Mouse (Mus musculus) yolk sac, embryonic 10.5 days (tissue): ENCODE results near the gene Rps27.

ENCODE experiments used
- DNase-seq: peaks from one replicate; pipeline ENCODE4 v3.0.0-alpha.2; 2017; ENCODE audit warnings: low spot score

Rps27 gene

DNA sequence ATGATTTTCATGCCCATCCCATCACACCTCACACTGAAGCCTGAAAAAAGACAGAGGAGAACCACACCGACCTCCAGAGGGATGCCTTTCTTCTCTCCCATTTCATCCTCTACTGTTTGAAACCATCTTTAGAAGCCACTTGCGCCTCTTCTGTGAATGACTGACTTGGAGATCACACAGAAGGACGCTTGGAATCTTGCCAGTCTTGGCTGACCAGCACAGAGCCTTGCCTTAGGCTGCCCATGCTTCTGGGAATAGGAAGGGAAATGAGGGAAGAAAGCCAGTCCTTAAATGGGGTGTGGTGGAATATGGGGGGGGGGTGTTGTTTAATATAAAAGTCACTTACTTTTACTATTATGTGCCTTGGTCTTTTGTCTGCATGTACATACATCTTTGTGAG lies 29.9 kb downstream of the Rps27 start:
- DNase-seq: no peak

DNA sequence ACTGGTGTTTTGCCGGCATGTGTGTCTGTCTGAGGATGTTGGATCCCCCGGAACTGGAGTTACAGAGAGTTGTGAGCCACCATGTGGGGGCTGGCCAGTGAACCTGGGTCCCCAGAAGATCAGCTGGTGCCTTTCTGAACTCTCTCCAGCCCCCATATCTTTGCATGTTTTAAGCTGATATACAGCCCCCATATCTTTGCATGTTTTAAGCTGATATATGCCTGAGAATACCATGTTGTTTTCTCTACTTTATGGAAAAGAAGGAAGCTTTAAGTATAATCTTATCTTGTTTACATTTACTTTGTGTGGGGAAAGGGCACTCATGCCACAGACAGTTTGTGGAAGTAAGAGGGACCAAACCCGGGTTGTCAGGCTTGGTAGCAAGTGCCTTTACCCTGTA lies 33.9 kb downstream of the Rps27 start:
- DNase-seq: no peak
